Comparison of ENCODE assay signal across 16 mouse cellular contexts in genomic region chr2:146819065-146819464, GRCm38 (mm10).
"Had no signal": no experiment of that assay in that cellular context is flagged by ENCODE, and none has a peak within 500 bp of the region (broad histone marks: within the 10 kb centered on the region; RNA-seq: fewer than 3 reads in every experiment).

No protein-coding gene starts in this region.

- H3K27me3 ChIP-seq: neural tube, embryonic 12.5 days; stomach, embryonic 15.5 days had no signal

- H3K4me1 ChIP-seq: stomach, embryonic 15.5 days had no signal

- H3K9me3 ChIP-seq: neural tube, embryonic 12.5 days; neural tube, embryonic 13.5 days; stomach, embryonic 15.5 days had no signal

- H3K27ac ChIP-seq: neural tube, embryonic 12.5 days; neural tube, embryonic 13.5 days; stomach, embryonic 15.5 days; stomach, postnatal 0 days had no signal

- H3K4me3 ChIP-seq: neural tube, embryonic 12.5 days; neural tube, embryonic 13.5 days; stomach, embryonic 15.5 days had no signal

- H3K9ac ChIP-seq: neural tube, embryonic 12.5 days; neural tube, embryonic 13.5 days; stomach, embryonic 15.5 days had no signal

- H3K4me2 ChIP-seq: neural tube, embryonic 12.5 days; neural tube, embryonic 13.5 days; stomach, embryonic 15.5 days had no signal

- DNase-seq: retina, postnatal 1 day; right cerebral cortex, adult 18-20 months; right cerebral cortex, postnatal 14 days; right cerebral cortex, postnatal 25 days; right cerebral cortex, postnatal 4 days; spleen, adult 18-20 months; thymus, adult 18-20 months; thymus, adult 2 months; thymus, postnatal 14 days; thymus, postnatal 25 days; thymus, postnatal 36 days; thymus, postnatal 4 days had no signal

- H3K36me3 ChIP-seq: neural tube, embryonic 12.5 days; neural tube, embryonic 13.5 days; stomach, embryonic 15.5 days had no signal
